Mouse (Mus musculus): ENCODE measurements around the gene Dmgdh.

DNA sequence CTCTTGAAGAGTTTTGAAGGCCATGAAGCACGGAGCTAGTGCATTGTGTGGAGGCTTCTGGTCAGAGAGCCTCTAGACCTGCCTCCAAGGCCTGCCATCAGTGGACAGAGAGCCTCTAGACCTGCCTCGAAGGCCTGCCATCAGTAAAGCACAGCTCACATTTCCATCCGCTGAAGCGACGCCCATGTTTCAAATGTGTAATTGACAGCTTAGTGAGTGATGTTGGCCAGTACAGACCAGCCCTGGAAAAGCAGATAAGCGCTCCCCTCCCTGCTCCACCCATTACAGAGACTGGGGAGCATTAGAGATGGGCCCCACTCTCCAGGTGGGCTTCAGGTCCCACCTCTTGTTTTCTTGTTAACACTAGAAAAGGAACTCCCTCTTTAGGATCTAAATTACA, 83.3 kb downstream of the Dmgdh start:
- TF ChIP-seq CTCF (IDR thresholded peaks at IDR 0.05; ENCODE audit: low read depth): no peak
- TF ChIP-seq EP300 (optimal IDR thresholded peaks at IDR 0.05): no peak
